Mouse (Mus musculus) CD4-positive, CD25-positive, alpha-beta regulatory T cell, adult 4 months (primary cell): ENCODE measurements around the gene Adgrb3. TPM values are rescaled to one million over a fixed set of nuclear protein-coding genes. Genes with fewer than 3 reads are reported as not detected.

Experiments used
- ATAC-seq: one replicate; pipeline ENCODE4 v1.8.0; 2017
- polyA plus RNA-seq, 2 experiments: library from polyadenylated mRNA; unstranded; fragments of 100-300 nt; shearing (Covaris generic); gene quantifications; one replicate each; pipeline ENCODE4 v1.2.1; 2017

Adgrb3 gene
- polyA plus RNA-seq: under 1 TPM in 1 of 2 experiments, not detected in 1; 0.34 TPM

DNA sequence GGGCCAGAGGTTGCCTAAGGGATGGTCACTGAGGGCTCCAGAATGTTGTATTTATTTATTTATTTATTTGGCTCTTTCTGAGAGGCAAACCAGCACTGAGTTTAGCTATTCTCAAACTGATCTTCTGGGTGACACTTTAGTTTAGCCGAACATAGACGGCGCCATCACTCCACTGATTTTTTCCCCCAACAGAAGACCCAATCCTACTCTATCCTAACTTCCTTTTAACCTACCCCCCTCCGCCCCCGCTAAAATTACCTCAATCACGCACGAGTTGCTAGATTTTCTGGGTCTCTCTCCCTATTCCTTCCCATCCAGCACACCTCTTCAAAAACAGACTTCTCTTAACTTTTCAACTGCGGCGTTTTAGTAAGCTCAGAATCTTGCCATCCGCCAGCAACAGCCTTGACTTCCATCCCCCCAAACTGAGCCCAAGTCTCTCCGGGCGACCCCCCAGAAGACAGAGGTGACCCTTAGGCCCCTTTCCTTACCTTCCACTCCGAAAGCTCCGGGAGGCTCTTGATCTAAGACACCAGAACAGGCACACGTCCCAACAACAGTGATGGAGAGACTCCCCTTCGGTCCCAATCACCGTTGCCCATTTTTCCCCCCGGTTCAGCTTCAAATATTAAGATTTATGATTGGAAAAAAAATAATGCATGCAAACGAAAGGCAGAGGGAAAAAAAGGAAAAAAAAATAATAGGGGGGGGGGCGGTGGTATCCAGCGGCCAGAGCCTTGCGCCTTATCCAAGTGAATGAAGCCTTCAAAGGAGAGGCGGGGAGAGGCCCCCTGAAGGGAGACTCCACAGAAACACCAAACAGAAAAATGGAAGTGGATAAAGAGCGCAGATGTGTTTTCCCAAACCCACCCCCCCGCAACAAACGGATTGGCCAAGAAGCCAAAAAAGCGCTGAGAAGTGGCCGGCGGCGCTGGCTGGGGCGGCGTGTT is at the start of gene Adgrb3:
Gene Adgrb3 (minus strand): TSS at position 737 of the 950 bp plus-strand sequence.
- no peak for ATAC-seq

GRCm38 (mm10) chr1:25877526-25877925 is 48.0 kb upstream of the Adgrb3 start:
- no peak for ATAC-seq

DNA sequence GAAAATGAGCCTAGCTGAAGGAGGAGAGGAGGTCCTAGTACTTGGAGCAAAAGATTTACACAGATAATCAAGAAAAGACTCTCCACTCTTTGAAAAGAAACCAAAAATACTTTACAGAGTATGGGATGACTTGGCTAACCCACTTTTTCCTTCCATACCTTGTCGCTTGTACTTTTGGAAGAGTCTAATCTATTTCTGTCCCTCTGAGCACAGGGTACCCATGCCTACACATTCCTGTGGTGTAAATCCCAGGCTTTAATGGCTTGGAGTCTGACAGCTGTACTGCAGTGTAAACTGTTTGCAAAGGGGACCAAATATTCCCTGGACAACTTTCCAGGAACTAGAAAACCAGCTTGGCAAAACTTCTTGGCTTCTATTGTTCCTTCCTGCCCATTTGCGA is 28.0 kb upstream of the Adgrb3 start:
- ATAC-seq: no peak

- no peak for ATAC-seq
Observed at GRCm38 (mm10) chr1:25854451-25854978, 25.0 kb upstream of the Adgrb3 start.

GRCm38 (mm10) chr1:25832260-25832659 is 2.8 kb upstream of the Adgrb3 start:
- ATAC-seq: no peak

DNA sequence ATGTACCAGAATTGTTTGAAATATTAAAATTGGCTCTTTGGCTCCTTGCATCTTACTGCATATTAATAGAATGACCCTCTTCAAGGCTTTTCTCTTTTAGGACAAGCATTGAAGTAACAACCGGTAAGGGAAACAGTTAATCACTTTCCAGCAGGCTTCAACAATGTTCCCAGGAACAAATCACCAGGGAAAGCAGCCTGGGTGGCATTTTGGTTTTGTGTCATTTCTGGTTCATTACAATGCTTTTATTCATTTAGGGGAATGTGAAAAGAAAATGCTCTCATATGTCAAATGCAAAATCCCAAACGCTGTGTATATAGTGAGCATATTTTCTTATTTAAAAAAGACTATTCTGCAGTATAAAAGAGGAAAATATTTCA is 2.0 kb upstream of the Adgrb3 start:
- no peak for ATAC-seq

DNA sequence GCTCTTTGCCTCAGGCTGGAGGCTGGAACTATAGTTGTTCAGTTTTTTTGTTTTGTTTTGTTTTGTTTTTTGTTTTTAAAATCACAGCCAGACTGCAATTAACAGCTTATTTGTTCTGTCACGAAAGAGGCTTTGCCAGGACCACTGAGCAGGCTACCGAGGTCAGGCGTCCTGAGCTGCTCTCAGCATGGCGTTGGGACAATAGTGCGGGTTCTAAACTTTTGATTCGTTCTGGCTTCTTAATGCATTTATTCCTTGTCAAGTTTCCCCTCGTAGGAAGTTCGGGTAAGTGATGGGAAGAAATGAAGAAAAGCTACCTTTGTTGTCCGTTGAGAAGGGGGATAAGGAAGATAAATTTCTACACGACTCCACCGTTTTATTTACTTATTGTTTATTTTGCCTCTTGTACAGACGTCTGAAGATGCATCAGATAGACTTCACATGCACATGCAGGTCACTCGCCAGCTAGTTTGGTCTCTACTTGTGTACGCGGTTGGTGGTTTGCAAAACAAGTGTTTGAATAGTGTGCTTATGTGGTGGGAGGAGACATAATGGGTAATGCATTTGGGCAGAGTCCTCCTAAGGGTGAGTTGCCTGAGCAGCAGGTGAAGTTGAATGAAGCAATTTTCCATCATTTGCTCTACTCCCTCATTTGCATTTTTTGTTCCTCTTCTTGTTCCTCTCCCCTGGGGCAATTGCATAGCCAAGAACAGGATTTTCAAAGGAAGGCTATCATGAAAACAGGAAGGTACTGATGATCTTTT is 1.4 kb upstream of the Adgrb3 start:
- no peak for ATAC-seq

DNA sequence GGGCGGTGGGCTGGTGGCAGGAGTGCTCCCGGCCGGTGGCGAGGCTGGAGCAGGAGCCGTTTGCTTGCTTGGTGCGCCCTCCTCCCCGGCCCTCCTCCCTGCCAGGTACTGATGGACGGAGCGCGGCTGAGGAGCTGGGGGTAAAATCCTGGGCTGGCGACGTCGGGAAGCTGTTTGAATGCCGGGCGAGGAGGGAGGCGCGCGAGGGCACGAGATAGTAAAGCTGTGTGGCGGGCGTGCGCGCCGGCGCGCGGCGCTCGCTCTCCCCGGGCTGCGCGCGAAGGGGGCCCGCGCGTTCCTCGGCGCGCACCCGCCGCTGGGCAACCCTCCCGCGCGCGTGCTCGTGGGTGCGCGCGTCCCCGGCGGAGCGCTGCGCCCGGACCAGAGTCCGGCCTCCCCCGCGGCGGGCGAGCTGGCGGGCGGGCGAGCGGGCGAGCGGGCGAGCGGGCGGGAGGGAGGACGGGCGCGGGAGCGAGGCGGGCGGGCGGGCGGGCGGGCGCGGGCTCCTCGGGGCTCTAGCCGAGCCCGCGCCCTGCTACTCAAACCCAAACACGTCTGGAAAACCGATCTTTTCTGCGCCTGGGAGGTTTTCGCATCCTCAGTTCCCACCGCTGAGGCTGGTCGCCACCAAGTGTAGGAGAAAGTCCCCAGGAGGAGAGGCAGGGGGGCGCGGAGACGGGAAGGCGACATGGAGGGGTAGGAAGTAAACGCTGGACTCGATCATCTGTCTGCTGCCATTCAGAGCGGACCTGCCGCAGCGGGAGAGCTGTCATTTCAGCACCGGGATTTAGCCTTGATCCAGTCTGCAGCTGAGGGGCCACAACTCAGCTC is 629 bp upstream of the Adgrb3 start:
- no peak for ATAC-seq

DNA sequence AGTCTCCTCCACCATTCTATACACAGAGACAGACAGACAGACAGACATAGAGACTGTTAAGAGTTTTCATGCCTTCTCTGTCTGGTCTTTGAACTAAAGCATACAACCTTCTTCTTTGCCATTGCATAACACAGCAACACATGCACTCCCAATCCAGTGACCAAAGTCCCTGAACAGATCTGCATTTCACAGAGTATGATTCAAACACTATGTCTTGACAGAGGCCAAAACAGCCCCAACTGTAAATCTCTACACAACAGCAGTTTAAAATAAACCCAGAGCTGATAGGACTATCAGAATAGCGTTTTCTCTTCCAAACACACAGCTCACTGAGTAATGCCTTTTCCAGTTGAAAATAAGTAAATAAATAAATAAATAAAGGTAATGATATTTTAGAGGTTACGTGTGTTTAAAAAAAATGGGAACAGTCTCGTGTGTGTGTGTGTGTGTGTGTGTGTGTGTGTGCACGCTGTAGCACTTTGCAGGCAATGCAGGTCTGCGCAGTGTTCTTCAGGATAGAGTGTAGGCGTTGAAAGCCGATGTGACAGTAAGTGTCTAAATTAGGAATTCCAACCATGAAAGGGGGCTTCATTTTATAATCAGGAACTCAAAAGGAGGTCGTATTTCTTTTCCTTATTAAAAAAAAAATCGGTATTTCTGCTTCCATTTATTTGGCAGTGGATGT is 1.3 kb downstream of the Adgrb3 start:
- ATAC-seq: no peak

- ATAC-seq: no peak
Observed at GRCm38 (mm10) chr1:25827436-25827835, 2.1 kb downstream of the Adgrb3 start.

DNA sequence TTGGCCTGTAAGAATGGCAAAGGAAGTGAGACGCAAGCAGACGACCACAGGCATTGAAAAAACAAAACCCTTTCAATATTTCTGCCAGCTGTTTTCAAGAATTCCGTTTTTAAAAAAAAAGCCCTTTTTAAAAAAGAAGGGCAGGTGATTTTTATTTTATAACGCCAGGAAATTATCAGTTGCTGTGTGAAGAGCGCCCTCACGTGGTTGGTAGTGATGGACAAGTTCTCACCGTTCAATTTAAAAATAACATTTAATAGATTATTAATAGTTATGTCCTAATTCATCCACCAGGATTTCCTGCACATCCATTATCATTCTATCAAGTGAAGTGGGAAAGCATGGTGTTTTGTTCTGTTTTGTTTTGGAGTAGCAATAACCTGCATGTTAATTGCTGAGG is 2.7 kb downstream of the Adgrb3 start:
- ATAC-seq: no peak

- ATAC-seq: no peak
Observed at GRCm38 (mm10) chr1:25824626-25825025, 4.9 kb downstream of the Adgrb3 start.

DNA sequence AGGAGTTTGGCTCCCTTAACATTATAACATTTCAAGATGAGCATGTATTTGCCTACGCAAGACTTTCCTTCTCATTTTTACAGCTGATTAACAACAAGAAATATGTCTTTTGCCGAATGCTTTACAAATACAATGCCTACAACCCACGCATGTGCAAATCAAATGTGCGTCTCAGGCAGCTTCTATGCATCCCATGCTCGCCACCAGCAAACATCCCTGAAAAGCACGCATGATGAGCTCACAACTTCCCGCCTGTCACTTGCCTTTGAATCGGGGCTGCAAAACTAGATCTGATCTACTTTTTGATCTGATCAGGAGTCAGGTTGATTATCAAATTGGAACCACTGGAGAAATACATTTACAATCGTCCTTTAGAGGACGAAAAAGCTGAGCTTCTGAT is 5.5 kb downstream of the Adgrb3 start:
- no peak for ATAC-seq

GRCm38 (mm10) chr1:25815491-25815890 is 14.0 kb downstream of the Adgrb3 start:
- ATAC-seq: no peak

DNA sequence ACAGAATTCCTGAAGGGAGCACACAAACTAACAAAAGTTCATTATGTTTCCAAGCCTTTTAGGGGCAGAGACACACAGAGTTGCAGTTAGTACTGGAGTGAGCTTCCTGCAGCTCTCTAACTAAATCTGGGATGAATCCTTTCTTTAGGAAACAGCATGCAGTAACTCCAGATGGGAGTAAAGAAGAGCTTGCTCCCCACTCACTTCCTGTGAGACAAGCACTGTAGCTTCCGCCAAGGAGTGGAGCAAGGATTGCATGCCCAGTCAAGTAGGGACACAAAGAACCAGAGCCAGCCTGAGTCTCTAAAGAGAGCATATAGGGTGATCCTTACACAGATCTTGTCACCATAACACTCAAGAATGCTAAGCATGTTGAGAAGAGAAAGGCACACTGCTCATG is 50.7 kb downstream of the Adgrb3 start:
- no peak for ATAC-seq

DNA sequence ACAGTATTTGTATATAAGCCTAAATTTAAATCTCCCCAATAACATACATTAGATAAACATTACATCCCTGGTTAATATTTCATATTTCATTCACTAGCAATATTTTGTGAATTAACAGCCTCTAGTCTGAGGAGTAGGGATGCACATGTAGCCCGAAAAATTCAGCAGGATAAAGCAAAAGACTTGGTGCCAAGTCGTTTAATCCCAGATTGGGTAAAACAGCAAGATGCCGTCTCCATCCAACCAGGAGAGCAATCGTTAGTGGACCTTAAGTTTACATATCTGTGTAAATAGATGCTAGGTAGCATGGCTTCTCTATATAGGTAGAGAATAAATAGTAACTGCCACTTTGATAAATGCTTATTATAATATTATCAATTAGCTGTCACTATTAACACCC is 52.0 kb downstream of the Adgrb3 start:
- no peak for ATAC-seq

- ATAC-seq: no peak
Observed at GRCm38 (mm10) chr1:25775440-25776130, 53.9 kb downstream of the Adgrb3 start.

- no peak for ATAC-seq
Observed at GRCm38 (mm10) chr1:25768958-25769357, 60.5 kb downstream of the Adgrb3 start.

- no peak for ATAC-seq
Observed at GRCm38 (mm10) chr1:25755265-25755664, 74.2 kb downstream of the Adgrb3 start.

DNA sequence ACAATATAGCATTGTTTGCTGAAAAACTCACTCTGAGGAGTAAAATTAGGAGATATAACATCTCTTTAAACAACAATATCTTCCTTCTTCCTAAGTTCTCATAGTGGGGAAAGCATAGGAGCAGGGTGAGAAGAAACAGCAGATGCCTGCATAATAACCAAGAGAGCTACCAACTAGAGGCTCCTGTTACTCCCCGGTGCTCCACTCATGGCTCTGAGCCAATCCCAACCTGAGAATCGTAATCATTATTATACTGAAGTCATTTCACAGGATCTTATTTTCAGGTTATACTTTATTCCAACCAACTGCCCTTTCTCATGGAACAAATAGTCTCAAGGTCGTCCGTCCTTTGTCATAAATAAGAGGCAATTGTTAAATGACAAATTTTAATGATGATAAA is 75.0 kb downstream of the Adgrb3 start:
- ATAC-seq: no peak

DNA sequence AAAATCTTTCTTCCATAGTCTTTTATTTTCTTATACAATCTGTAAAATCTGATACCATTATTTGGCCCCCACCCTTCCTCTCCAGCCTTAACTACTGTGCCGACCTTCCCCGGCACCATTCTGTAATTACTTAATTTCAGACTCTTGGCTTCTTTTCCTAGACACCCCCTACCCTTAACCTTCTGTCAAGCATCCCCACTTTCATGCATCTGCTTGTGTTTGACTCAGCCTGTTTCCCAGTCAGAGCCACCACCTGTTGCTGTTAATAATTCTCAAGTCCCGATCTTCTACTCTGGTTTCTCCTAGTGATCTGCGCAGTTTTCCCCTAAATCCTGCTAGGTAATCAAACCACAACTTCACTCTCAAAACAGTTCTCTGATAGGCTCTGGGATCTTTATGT is 83.9 kb downstream of the Adgrb3 start:
- ATAC-seq: no peak
